Mouse (Mus musculus): Measurements from ENCODE around the gene Lmx1b.
A peak's percentile ranks its signal among the peaks of the same experiment; 100 is the strongest.

Lmx1b gene

GRCm38 (mm10) chr2:33640171-33640721 lies at the start of gene Lmx1b:
Lmx1b (minus strand) TSS chr2:33640511.
- DNase-seq: no peak

- DNase-seq: peak; percentile 34
These were observed 49.7 kb upstream of the Lmx1b start for GRCm38 (mm10) chr2:33689880-33690462.

DNA sequence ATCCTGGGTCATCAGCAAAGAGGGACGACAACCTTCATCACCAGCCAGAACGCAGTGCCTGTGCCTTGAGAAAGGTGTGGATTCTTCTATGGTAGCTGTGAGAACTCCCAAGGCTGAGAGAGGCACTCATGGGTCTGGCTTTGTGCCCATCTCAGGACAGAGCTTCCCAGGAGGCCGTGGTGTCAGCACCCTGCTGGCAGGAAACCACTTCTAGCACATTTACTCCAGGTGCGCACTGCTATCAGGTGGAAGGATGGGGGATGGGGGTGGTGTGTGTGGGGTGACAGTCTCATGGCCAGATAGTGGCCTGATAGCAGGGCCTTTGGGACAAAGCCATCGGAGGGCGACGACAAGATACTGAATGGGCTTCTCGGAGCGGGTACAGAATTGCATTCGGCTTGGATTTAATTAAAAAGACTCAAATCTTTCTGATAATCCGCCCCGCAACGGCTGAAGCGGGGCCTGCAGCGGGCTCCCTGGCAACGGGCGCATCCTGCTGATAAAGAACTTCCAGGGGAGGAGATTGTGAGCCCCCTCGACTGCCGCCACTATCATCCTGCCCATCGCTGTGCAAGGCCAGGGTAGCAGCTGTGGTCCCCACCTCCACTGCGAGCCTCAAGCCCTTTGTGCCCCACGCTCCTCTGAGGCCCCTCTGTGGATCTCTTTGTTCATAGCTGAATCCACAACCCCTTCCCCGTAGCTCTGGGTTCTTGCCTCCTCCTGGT lies 49.0 kb upstream of the Lmx1b start:
- DNase-seq: no peak

GRCm38 (mm10) chr2:33683594-33683993 lies 43.3 kb upstream of the Lmx1b start:
- DNase-seq: no peak

DNA sequence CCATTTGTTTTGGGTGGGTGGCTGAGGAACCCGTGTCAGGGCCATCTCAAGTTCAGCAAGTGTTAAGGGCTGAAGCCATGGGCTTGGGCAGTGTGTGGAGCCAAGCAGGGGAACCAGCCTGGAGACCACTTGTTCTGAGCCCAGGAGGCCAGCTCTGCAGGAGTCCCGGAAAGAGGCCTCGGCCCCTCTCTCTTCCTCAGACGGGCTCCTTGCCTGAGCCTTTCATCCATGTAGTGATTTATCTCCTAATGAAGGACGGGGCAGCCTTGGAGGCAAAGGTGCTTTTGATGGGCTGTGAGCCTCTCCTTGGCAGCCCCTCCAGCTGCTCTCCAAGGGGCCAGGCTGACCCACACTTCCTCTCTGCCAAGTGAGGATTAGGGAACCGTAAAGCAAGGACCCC lies 42.8 kb upstream of the Lmx1b start:
- DNase-seq: no peak

GRCm38 (mm10) chr2:33682219-33682618 lies 41.9 kb upstream of the Lmx1b start:
- peak; percentile 84 for DNase-seq

DNA sequence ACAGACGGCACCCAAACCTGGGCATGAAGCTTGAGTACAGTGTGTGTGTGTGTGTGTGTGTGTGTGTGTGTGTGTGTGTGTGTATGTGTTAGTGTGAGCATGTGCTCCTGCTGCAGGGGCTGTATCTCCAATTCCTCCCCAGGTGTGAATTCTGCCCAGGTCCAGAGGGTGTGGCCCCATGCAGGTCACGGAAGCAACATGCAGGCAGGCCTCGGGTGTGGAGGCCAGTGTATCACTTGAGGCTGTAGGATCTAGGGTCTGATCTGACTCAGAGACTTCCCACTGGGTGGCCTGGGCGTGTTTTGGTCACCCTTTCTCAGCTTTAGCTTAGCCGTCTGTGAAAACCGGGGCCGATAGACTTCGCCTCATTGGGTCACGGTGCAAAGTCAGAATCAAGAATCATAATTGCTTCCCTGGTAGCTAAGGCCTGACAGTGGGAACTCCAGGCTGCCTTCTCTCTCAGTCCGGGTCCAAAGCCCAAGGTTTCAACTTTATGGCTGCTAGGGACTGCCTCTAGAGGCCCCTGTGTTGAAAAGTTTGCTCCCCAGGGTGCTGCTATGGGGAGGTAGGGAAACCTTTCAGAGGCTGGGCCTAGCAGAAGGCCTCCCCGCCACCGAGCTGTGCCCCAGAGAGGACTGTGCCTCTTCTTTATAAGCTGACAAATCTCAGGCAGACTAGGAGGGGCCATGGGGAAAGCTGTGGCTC lies 38.8 kb upstream of the Lmx1b start:
- no peak for DNase-seq

- no peak for DNase-seq
These were observed 32.6 kb upstream of the Lmx1b start for GRCm38 (mm10) chr2:33672701-33673472.

GRCm38 (mm10) chr2:33668741-33669140 lies 28.4 kb upstream of the Lmx1b start:
- DNase-seq: no peak

DNA sequence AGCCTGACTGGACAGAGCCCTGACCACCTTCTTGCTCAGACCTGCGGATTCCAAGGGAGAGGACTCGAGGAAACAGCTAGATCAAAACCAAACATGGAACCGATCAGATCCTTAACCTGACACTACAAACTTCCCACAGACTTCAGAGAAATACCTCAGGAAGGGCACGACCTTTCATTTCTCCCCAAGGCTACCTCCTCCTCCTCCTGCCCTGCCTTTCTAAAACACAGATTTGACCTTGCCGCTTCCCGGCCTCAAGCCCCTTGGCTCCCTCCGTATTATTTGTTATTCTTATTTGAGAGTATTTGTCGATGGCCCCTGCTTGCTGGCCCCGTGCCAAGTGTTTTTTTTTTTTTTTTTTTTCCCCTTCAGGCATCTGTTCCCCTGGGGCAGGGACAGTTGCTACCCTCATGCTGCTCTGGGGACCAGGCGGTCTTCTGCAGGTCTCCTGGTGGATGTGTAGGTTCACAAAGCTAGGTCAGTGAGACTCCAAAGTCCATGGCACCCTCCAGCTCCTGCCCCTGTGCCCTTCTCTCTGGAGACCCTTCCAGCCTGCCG lies 26.2 kb upstream of the Lmx1b start:
- DNase-seq: no peak

GRCm38 (mm10) chr2:33665363-33666058 lies 25.2 kb upstream of the Lmx1b start:
- peak; percentile 40 for DNase-seq

DNA sequence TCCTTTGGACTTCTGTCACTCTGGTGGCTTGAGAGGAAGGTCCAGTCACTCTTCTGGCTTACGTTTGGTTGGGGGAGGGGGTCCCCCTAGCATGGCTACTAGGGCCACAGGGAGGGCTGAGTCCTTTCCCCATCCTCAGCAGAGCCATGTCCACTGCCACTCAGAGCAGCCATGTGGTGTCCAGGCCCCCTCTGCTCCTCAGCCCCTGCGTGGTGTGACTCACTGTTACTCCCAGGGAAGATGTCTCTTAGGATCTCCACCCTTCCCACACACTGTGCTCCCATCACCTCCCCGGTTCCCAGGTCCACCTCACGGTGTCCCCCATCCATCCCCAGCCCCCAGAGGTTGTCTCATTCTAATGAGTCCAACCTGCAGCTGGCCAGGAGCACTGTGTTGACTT lies 24.4 kb upstream of the Lmx1b start:
- DNase-seq: no peak

GRCm38 (mm10) chr2:33659288-33659629 lies 18.9 kb upstream of the Lmx1b start:
- DNase-seq: peak; percentile 67

DNA sequence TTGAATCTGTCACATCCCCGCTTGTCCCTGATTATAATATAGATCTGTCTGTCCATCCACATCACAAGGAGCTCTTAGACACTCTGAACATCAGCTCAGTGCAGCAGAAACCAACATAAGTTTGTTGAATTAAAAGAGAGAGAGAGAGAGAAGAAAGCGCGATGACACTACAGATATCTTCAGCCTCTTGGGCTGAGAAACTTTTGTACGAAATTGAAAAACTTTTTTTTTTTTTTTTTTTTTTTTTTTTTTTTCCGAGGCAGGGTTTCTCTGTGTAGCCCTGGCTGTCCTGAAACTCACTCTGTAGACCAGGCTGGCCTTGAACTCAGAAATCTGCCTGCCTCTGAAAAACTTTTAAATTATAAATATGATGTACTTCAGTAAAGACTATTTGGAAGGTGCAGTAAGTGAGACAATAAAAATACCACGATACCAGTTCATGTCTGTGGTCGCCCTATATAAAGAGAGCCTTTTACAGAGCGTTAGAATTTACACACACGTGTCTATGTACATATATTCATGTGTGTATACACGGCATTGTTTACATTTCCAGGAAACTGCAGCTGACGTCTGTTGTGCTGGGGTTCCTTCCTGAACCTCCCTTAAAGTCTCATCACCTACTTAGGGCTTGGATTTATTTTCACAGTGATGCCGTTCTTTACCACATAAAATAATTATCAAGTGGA lies 18.4 kb upstream of the Lmx1b start:
- DNase-seq: no peak

DNA sequence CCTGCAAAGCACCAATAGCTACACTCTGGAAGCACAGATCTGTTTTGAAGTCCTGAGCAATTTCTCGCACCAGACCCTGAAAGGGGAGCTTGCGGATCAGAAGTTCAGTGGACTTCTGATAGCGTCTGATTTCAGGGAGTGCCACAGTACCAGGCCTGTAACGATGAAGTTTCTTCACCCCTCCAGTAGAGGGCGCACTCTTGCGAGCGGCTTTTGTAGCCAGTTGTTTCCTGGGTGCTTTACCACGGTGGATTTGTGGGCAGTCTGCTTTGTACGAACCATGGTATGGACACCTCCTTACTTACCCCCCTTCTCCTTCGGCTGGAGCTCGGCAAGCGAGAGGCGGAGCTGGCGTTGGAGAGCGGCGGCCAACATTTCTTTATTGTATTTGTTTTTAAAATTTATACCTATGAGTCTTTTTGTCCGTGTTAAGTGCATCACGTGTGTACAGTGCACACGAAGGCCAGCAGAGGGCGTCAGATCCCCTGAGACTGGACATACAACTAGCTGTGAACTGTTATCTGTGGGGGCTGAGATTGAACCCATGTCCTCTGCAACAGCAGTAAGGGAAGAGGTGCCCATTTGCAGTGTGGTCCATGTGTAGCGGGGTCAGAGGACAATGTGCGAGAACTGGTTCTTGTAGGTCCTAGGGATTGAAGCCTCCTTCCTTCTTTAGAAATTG lies 12.3 kb upstream of the Lmx1b start:
- DNase-seq: no peak

GRCm38 (mm10) chr2:33649371-33649770 lies 9.1 kb upstream of the Lmx1b start:
- no peak for DNase-seq

GRCm38 (mm10) chr2:33648894-33649293 lies 8.6 kb upstream of the Lmx1b start:
- DNase-seq: no peak

GRCm38 (mm10) chr2:33646283-33646550 lies 5.9 kb upstream of the Lmx1b start:
- DNase-seq: no peak

- no peak for DNase-seq
These were observed 5.4 kb upstream of the Lmx1b start for GRCm38 (mm10) chr2:33645538-33646282.
